Mouse (Mus musculus): Measurements from ENCODE around the gene Ctsh.
"Not testable (repeated sequence)": the region's sequence is repeated elsewhere in the genome, so short reads cannot be mapped to it uniquely, and the experiment has no call there.

Gene Ctsh

GRCm38 (mm10) chr9:90053852-90054251 is at the start of gene Ctsh:
Gene Ctsh (plus strand): TSS chr9:90054152.
- no peak for DNase-seq (ENCODE audit: low read depth, low spot score)

- DNase-seq (ENCODE audit: low read depth, low spot score): no peak
These were observed 47.5 kb upstream of the Ctsh start for GRCm38 (mm10) chr9:90006432-90006831.

GRCm38 (mm10) chr9:90007094-90007493 is 46.9 kb upstream of the Ctsh start:
- no peak for DNase-seq (ENCODE audit: low read depth, low spot score)

- no peak for DNase-seq (ENCODE audit: low read depth, low spot score)
These were observed 45.8 kb upstream of the Ctsh start for GRCm38 (mm10) chr9:90008138-90008537.

- no peak for DNase-seq (ENCODE audit: low read depth, low spot score)
These were observed 42.1 kb upstream of the Ctsh start for GRCm38 (mm10) chr9:90011849-90012248.

GRCm38 (mm10) chr9:90014649-90015048 is 39.3 kb upstream of the Ctsh start:
- DNase-seq (ENCODE audit: low read depth, low spot score): no peak

GRCm38 (mm10) chr9:90016204-90016603 is 37.7 kb upstream of the Ctsh start:
- no peak for DNase-seq (ENCODE audit: low read depth, low spot score)

- no peak for DNase-seq (ENCODE audit: low read depth, low spot score)
These were observed 33.1 kb upstream of the Ctsh start for GRCm38 (mm10) chr9:90020866-90021265.

GRCm38 (mm10) chr9:90021442-90021841 is 32.5 kb upstream of the Ctsh start:
- DNase-seq (ENCODE audit: low read depth, low spot score): no peak

- no peak for DNase-seq (ENCODE audit: low read depth, low spot score)
These were observed 26.2 kb upstream of the Ctsh start for GRCm38 (mm10) chr9:90027709-90028108.

- DNase-seq (ENCODE audit: low read depth, low spot score): no peak
These were observed 20.0 kb upstream of the Ctsh start for GRCm38 (mm10) chr9:90033922-90034321.

- DNase-seq (ENCODE audit: low read depth, low spot score): no peak
These were observed 18.8 kb upstream of the Ctsh start for GRCm38 (mm10) chr9:90035168-90035567.

GRCm38 (mm10) chr9:90035794-90036193 is 18.2 kb upstream of the Ctsh start:
- no peak for DNase-seq (ENCODE audit: low read depth, low spot score)

- no peak for DNase-seq (ENCODE audit: low read depth, low spot score)
These were observed 17.6 kb upstream of the Ctsh start for GRCm38 (mm10) chr9:90036313-90036712.

GRCm38 (mm10) chr9:90038535-90038934 is 15.4 kb upstream of the Ctsh start:
- no peak for DNase-seq (ENCODE audit: low read depth, low spot score)

- DNase-seq (ENCODE audit: low read depth, low spot score): no peak
These were observed 13.0 kb upstream of the Ctsh start for GRCm38 (mm10) chr9:90040916-90041315.

GRCm38 (mm10) chr9:90041556-90041955 is 12.4 kb upstream of the Ctsh start:
- DNase-seq (ENCODE audit: low read depth, low spot score): no peak

- not testable (repeated sequence) for DNase-seq (ENCODE audit: low read depth, low spot score)
These were observed 11.0 kb upstream of the Ctsh start for GRCm38 (mm10) chr9:90042906-90043305.

GRCm38 (mm10) chr9:90045191-90045590 is 8.8 kb upstream of the Ctsh start:
- no peak for DNase-seq (ENCODE audit: low read depth, low spot score)

GRCm38 (mm10) chr9:90047937-90048627 is 5.9 kb upstream of the Ctsh start:
- no peak for DNase-seq (ENCODE audit: low read depth, low spot score)

GRCm38 (mm10) chr9:90054371-90055145 is 606 bp downstream of the Ctsh start:
- peak; percentile 30 for DNase-seq (ENCODE audit: low read depth, low spot score)

GRCm38 (mm10) chr9:90055409-90055808 is 1.5 kb downstream of the Ctsh start:
- no peak for DNase-seq (ENCODE audit: low read depth, low spot score)

- no peak for DNase-seq (ENCODE audit: low read depth, low spot score)
These were observed 2.0 kb downstream of the Ctsh start for GRCm38 (mm10) chr9:90055911-90056310.

Data from retina, postnatal 7 days (tissue).